Mouse (Mus musculus) forebrain, embryonic 11.5 days (tissue): ENCODE data around the gene Gli3. TPM values are rescaled to one million over a fixed set of nuclear protein-coding genes. Genes with fewer than 3 reads are reported as not detected.

Experiments
- ATAC-seq: fragments of 200-750 bp; cut with Nextera tagmentation; replicated peaks from 2 replicates; pipeline ENCODE4 v1.8.0; 2017; ENCODE audit warnings: moderate TSS enrichment; ENCODE audit not compliant: low FRiP score
- DNase-seq: peaks from one replicate; pipeline ENCODE4 v3.0.0-alpha.2; 2017; ENCODE audit warnings: low spot score
- H3K27ac ChIP-seq: fragments of 300-500 bp; sonication (generic); 2 replicates; pipeline ENCODE4 v1.5.1; 2014; ENCODE audit warnings: low read depth, low read length
- H3K27me3 ChIP-seq: fragments of 300-500 bp; sonication (generic); 2 replicates; pipeline ENCODE4 v1.6.1; 2014; ENCODE audit warnings: mild to moderate bottlenecking, low read length, mixed read lengths; ENCODE audit not compliant: control insufficient read depth, insufficient read depth
- H3K36me3 ChIP-seq: fragments of 300-500 bp; sonication (generic); 2 replicates; pipeline ENCODE4 v1.6.1; 2014; ENCODE audit warnings: mild to moderate bottlenecking, low read length, moderate library complexity, mixed read lengths; ENCODE audit not compliant: control insufficient read depth, insufficient read depth
- H3K4me1 ChIP-seq: fragments of 300-500 bp; sonication (generic); replicated peaks from 2 replicates; pipeline ENCODE4 v1.6.1; 2014; ENCODE audit warnings: low read length, mixed read lengths; ENCODE audit not compliant: control insufficient read depth, insufficient read depth
- H3K4me2 ChIP-seq: fragments of 300-500 bp; sonication (generic); 2 replicates; pipeline ENCODE4 v1.6.1; 2014; ENCODE audit warnings: low read depth, mild to moderate bottlenecking, low read length, moderate library complexity, mixed read lengths; ENCODE audit not compliant: severe bottlenecking
- H3K4me3 ChIP-seq: fragments of 300-500 bp; sonication (generic); 2 replicates; pipeline ENCODE4 v1.5.1; 2014; ENCODE audit warnings: low read depth, low read length
- H3K9ac ChIP-seq: fragments of 300-500 bp; sonication (generic); 2 replicates; pipeline ENCODE4 v1.6.1; 2014; ENCODE audit warnings: low read length
- H3K9me3 ChIP-seq: fragments of 300-500 bp; sonication (generic); 2 replicates; pipeline ENCODE4 v1.6.1; 2016; ENCODE audit warnings: low read length, mixed read lengths; ENCODE audit not compliant: control insufficient read depth
- WGBS: fragments of 180-500 bp; shearing (Covaris S2); extraction: QIAGEN DNeasy Blood & Tissue Kit; methylation state at CpG from one replicate; pipeline ENCODE4 v1.1.7; 2014; 5-methylcytosine and 5-hydroxymethylcytosine counted together
- polyA plus RNA-seq: library from polyadenylated mRNA; unstranded; fragments of >200 nt; fragmentation: Nextera tagmentation; extraction: Ambion mirVana; gene quantifications from 2 replicates; pipeline ENCODE4 v1.2.1, GENCODE M21; 2014

The Gli3 gene
- polyA plus RNA-seq, 1 experiment from 2014 or later = 67.0 TPM

GRCm38 (mm10) chr13:15664580-15665201 lies 201.7 kb downstream of the Gli3 start:
- H3K4me1 ChIP-seq = no peaks in the 10 kb centered on the region
- no peaks in the 10 kb centered on the region for H3K9me3 ChIP-seq
- WGBS = 58% methylated on average over 7 of the region's 7 CpGs
- H3K27me3 ChIP-seq = no peaks in the 10 kb centered on the region
- DNase-seq = no peak
- no peak overlapping the region for H3K9ac ChIP-seq
- H3K27ac ChIP-seq = no peak overlapping the region
- peaks cover 7% of the 10 kb centered on the region; the same call in 1 of the 2 replicates for H3K36me3 ChIP-seq
- no peak for ATAC-seq
- no peak overlapping the region for H3K4me3 ChIP-seq
- H3K4me2 ChIP-seq = no peak overlapping the region

- H3K4me1 ChIP-seq = no peaks in the 10 kb centered on the region
- DNase-seq = no peak
- H3K27me3 ChIP-seq = no peaks in the 10 kb centered on the region
- no peak overlapping the region for H3K27ac ChIP-seq
- H3K9me3 ChIP-seq = no peaks in the 10 kb centered on the region
- H3K4me2 ChIP-seq = no peak overlapping the region
- H3K4me3 ChIP-seq = no peak overlapping the region
- 90% methylated on average over 8 of the region's 8 CpGs for WGBS
- peaks cover 7% of the 10 kb centered on the region; the same call in 1 of the 2 replicates for H3K36me3 ChIP-seq
- H3K9ac ChIP-seq = no peak overlapping the region
- no peak for ATAC-seq
Observed at GRCm38 (mm10) chr13:15665514-15665913, 202.5 kb downstream of the Gli3 start.

GRCm38 (mm10) chr13:15670144-15670961 lies 207.3 kb downstream of the Gli3 start:
- Histone ChIP-seq H3K27me3 (no peaks in the 10 kb centered on the region), H3K4me1 (no peaks in the 10 kb centered on the region), H3K4me3 (no peak overlapping the region), H3K27ac (no peak overlapping the region), H3K36me3 (no peaks in the 10 kb centered on the region), H3K4me2 (no peak overlapping the region), H3K9me3 (no peaks in the 10 kb centered on the region), H3K9ac (no peak overlapping the region)
- DNase-seq (no peak), ATAC-seq (no peak)
- 88% methylated on average over 9 of the region's 9 CpGs for WGBS

- DNase-seq (no peak), ATAC-seq (no peak)
- H3K27ac ChIP-seq = no peak overlapping the region
- H3K4me3 ChIP-seq = no peak overlapping the region
- no peaks in the 10 kb centered on the region for H3K9me3 ChIP-seq
- no peaks in the 10 kb centered on the region for H3K4me1 ChIP-seq
- no peak overlapping the region for H3K9ac ChIP-seq
- 74% methylated on average over 4 of the region's 4 CpGs for WGBS
- no peaks in the 10 kb centered on the region for H3K36me3 ChIP-seq
- H3K27me3 ChIP-seq = no peaks in the 10 kb centered on the region
- no peak overlapping the region for H3K4me2 ChIP-seq
Observed at GRCm38 (mm10) chr13:15670962-15671313, 207.9 kb downstream of the Gli3 start.

- H3K27ac ChIP-seq = no peak overlapping the region
- H3K9me3 ChIP-seq = no peaks in the 10 kb centered on the region
- no peak overlapping the region for H3K9ac ChIP-seq
- H3K4me1 ChIP-seq = no peaks in the 10 kb centered on the region
- no peaks in the 10 kb centered on the region; the same call in 1 of the 2 replicates for H3K36me3 ChIP-seq
- ATAC-seq = no peak
- DNase-seq = no peak
- no peaks in the 10 kb centered on the region for H3K27me3 ChIP-seq
- H3K4me2 ChIP-seq = no peak overlapping the region
- H3K4me3 ChIP-seq = no peak overlapping the region
Observed at GRCm38 (mm10) chr13:15675480-15675879, 212.4 kb downstream of the Gli3 start.

- Histone ChIP-seq H3K27ac (no peak overlapping the region), H3K4me2 (no peak overlapping the region), H3K4me1 (no peaks in the 10 kb centered on the region), H3K4me3 (no peak overlapping the region), H3K36me3 (no peaks in the 10 kb centered on the region; the same call in 1 of the 2 replicates), H3K9ac (no peak overlapping the region), H3K27me3 (no peaks in the 10 kb centered on the region), H3K9me3 (no peaks in the 10 kb centered on the region)
- 94% methylated on average over 4 of the region's 4 CpGs for WGBS
- DNase-seq = no peak
- 0 out of 2 replicates have a peak, but pooled peaks have one; percentile 23 for ATAC-seq
Observed at GRCm38 (mm10) chr13:15677106-15677760, 214.2 kb downstream of the Gli3 start.

GRCm38 (mm10) chr13:15681530-15681929 lies 218.5 kb downstream of the Gli3 start:
- H3K36me3 ChIP-seq = no peaks in the 10 kb centered on the region; the same call in 1 of the 2 replicates
- H3K27me3 ChIP-seq = no peaks in the 10 kb centered on the region
- no peak overlapping the region for H3K4me3 ChIP-seq
- H3K9me3 ChIP-seq = no peaks in the 10 kb centered on the region
- DNase-seq (no peak), ATAC-seq (no peak)
- H3K4me1 ChIP-seq = no peaks in the 10 kb centered on the region
- 92% methylated on average over 1 of the region's 1 CpGs for WGBS
- H3K27ac ChIP-seq = no peak overlapping the region
- H3K4me2 ChIP-seq = no peak overlapping the region
- no peak overlapping the region for H3K9ac ChIP-seq

GRCm38 (mm10) chr13:15683006-15683405 lies 220.0 kb downstream of the Gli3 start:
- DNase-seq = no peak
- H3K9me3 ChIP-seq = no peaks in the 10 kb centered on the region
- H3K27me3 ChIP-seq = no peaks in the 10 kb centered on the region
- no peak for ATAC-seq
- no peak overlapping the region for H3K4me3 ChIP-seq
- no peaks in the 10 kb centered on the region for H3K4me1 ChIP-seq
- H3K27ac ChIP-seq = no peak overlapping the region
- WGBS = 92% methylated on average over 1 of the region's 1 CpGs
- no peak overlapping the region for H3K9ac ChIP-seq
- H3K4me2 ChIP-seq = no peak overlapping the region
- no peaks in the 10 kb centered on the region; the same call in 1 of the 2 replicates for H3K36me3 ChIP-seq
